Mouse (Mus musculus): ENCODE results near the gene Ric8b. TPM values are rescaled to one million over a fixed set of nuclear protein-coding genes. Genes with fewer than 3 reads are reported as not detected.

Ric8b gene
- total RNA-seq, 2 experiments from 2014 or later, result 46.4 to 64.5 TPM

DNA sequence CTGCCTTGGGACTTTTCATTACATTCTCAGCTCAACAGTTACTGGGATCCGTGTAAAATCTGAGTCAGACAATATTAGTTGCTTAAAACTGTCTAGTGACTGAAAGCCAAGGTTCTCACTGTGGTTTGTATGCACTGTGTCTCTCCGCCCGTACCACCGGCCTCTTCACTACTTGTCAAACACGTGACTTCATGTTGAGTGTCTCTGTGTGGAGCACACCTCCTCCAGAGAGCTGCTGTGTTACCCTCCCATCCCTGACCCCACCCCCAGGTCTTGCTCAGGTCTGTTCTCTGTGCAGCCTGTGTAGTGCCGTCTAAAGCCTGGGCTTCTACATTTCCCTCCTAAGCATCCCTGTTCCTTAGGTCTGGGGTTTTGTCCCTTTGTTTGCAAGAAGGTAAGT, 79.0 kb downstream of the Ric8b start:
- intact Hi-C loops (cut with DNase I), result no loop called here
- no peak for DNase-seq (ENCODE audit: low spot score in 2 of 2)

DNA sequence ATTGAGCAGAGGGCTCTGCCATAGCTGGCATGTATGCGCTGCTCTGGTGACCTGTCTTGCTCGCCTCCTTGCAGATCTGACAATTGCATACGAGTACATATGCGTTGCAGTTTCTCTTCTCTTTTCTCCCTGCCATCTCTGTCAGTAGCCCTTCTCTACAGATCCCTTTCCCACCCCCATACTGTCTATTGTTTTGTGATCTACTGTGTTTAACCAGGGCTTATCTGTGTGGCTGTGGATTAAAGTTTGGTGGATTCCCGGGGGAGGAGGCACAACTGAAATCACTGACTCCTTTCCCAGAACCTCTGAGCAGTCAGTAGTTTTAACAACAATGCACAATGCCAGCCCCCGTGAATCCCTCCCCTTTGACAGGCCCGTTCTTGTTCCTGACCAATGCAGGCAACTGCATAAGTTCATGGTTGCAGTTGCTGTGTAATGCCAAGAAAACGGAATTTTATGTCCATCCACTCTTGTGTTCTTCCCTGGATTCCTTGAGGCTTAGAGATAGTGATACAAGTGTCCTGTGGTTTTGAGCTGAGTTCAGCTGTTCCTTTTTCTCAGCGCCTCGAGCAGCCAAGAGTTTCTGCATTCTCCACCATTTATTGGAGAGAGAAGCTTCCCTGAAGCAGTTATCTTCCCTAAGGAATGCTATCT, 80.3 kb downstream of the Ric8b start:
- intact Hi-C loops (cut with DNase I), result no loop called here
- DNase-seq (ENCODE audit: low spot score in 2 of 2), result no peak

DNA sequence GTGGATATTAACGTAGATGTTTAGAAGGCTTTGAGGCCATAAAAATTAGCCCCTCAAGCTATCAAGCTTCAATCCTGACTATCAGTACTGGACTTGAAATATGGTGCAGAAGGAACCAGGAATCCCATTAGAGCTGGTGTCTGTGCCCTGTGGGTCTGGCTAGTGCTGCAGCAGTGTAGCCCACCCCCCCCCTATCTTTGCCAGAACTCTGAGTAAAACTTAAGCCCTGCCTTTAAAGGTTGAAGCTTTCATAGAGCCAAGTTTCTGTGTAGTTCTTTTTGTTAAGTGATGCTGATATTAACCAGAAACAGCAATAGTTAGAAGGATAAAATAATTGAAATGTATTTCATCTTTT, 80.8 kb downstream of the Ric8b start:
- intact Hi-C loops (cut with DNase I), result no loop called here
- DNase-seq (ENCODE audit: low spot score in 2 of 2), result no peak

DNA sequence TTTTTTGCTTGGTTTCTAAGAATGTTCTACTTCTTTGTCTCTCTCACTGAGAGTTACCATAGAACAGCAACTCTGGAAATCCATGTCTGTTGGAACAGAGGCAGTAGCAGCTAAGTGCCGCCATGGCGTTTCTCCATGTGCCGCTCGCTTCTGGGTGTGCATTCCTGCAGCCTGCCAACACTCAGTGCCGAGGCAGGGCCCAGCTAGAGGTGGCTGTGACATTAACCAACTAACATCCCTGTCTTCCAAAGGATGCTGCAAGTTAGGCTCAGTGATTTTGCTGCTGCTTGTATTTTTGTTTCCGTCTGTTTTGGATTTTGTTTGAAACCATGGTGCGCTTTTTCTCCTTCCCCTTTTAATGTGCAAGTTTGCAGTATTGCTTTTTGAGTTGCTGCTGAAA, 84.5 kb downstream of the Ric8b start:
- intact Hi-C loops (cut with DNase I), result no loop called here

DNA sequence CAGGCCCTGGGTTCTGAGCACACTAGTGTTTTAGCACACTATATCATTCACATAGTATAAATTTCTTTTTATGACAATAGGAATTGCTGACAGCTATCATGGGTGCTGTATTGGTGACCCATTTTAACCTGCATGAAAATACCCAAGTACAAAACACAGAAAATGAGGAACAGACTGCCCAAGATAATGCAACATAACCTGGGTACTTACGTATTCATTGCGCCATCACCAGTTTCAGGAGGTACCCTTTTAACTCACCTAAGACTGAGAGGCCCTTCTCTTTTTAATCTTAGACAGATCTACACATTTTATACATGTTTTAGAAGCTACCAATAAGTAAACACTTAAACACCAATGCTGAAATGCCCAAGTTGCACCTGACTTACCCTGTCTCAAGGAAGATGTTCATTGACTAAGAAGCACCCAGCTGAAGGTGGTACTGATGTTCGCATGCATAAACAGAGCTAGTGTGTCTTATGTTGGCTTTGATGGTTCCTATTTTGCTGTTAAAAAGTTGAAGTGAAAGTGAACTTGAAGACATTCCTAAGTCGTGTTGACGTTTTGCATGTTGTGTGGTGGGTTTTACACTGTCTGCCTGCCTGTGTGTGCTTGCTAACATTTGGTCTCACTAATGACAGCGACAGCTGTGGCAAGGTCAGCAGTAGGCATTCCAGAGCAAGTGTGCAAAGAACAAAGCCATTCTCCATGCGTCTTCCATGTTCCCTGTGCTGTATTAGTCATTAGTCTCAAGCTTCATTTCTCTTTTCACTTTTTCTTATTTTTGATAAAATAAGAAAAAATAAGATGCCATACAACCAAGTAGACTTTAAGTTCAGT, 86.0 kb downstream of the Ric8b start:
- no peak for DNase-seq (ENCODE audit: low spot score in 2 of 2)
- intact Hi-C loops (cut with DNase I), result no loop called here

More for the DNA sequence above, 84.5 kb downstream of the Ric8b start:
- DNase-seq (ENCODE audit: low spot score in 2 of 2), result no peak

DNA sequence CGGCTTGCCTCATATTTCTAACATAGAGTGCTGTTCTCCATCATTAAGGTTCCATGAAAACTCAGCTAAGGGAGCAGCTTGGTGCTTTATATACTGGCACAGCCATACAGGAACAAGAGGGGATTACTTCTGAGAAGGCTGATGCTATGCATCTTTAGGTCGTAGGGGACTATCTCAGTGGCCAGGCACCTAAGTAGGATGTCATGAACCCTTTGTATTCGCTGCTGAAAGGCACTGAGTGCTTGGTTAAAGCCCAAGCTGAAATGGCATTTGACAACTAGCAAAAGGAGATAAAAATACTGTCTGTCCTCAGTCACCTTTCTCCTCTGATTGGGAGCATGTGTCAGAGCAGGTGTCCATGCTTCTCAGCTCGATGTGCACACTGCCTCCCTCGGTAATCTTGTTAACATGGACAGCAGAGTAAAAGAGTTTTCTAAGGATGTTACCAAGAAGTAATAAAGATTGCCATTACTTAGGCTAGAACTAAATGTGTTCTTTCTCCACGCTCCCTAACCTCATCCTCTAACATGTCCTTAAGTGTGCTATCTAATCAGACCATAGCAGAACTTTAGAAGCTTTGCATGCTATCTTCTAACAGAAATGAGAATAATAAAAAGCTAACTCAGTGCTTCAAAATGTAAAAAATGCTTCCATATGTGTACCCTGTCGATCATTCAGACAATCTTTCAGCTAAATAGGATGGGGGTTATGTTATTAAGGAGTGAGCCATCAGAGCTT, 89.3 kb downstream of the Ric8b start:
- intact Hi-C loops (cut with DNase I), result no loop called here
- DNase-seq (ENCODE audit: low spot score in 2 of 2), result no peak

DNA sequence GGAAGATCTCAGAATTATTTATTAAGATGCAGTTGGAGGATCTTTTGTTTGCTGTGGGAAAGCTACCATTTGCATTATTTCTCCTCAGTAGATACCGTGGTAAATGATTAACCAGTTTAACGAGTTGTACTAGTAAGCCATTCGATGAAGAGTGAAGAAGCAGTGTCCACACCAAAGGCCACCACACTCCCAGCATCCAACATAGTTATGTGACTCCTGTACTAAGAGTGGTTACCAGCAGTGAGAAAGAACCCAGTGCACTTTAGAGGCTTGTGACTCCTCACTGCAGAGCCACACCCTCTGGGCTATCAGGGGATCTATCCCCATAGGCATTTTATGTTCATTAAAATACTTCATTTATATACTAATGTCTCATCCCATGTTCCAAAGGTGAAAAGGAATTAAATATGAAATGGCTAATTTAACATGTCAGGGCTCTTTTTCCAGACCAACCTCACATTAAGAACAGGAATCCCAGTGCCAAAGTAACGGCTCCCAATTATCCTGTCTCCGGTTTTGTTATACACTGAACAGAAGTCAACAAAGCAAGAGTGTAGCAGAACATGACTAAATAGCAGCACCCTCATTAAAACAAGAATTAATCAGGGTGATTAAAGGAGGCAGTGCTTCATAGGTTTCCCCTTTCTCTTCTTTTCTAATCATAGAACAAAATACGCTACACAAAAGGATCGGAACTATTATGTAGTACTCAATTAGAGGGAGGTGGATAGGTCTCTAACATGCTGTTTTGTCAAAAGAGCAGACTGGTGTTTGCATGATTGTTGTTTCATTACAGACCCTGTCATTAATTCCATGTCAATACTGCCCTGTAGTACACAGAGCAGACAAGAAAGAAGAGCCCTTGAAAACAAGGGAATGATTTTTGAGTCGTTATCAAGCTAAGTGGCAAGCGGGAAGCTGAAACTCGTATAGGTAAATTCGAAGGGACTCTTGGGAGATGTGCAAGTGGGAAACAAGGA, 90.7 kb downstream of the Ric8b start:
- intact Hi-C loops (cut with DNase I), result no loop called here
- no peak for DNase-seq (ENCODE audit: low spot score in 2 of 2)

DNA sequence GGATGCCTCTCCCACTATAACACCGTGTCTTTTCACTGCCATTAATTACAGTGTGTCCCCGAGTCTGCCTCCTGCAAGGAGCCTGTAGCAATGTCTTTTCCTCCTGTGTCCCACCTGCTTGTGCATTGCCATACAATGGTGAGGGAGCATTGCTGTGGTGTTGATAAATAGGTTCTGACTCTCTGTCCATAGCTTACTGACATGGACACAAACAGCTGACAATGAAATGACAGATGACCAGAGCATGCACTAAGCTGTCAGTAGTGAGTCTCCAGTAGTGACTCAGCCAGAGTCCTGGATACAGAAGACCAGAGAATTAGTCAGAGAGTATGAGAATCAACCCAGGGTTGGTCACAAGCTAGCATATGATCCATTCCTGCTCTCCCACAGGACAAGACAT, 93.7 kb downstream of the Ric8b start:
- DNase-seq (ENCODE audit: low spot score in 2 of 2), result no peak
- intact Hi-C loops (cut with DNase I), result loop anchor here (5.0 kb wide), 1 partner anchor 36 kb away; no protein-coding TSS in a partner anchor

DNA sequence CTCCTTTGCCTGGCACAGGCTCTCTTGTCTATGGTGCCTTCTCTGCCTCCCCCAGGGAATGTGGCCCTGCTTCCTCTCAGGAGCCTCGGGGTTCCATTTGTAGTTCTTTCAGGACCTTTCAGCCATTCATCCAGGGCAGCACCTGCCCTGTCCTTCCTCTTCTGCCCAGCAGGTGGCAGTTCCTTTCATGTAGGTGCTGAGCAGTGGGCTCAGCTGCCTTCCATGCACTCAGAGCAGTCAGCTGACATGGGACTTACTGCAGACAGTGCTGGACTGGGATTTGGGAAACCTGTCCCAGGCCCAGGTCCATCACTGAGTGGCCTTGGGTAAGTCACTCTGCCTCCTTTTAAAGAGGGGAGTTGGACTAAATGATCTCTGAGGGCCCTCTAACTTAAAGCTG, 96.0 kb downstream of the Ric8b start:
- peak in 1 of 2 experiments; percentile 29 for DNase-seq (ENCODE audit: low spot score in 2 of 2)
- intact Hi-C loops (cut with DNase I), result loop anchor here (5.0 kb wide), 1 partner anchor 34 kb away; no protein-coding TSS in a partner anchor

DNA sequence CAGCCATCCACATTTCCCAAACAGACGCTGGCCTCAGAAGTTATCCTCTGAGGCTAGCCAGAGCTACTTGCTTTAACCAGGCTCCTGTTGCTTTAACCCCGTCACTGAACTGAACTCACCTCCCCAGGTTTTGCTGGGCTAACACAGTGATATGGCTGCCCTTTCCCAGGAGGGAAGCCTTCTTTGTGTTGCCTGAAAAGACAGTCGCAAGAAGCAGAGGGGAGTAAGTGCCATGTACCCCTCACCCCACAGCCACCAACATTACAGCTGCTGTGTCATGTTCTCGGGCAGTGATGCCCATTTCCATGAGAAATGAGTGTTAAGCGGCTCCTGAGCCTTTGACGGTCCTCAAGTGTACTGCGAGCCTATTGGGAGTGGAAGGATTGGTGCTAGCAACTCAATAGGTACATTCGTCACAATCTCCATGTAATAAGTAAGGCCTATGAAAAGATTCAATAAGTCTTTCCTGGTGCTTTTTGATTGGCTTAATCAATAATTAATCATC, 96.6 kb downstream of the Ric8b start:
- intact Hi-C loops (cut with DNase I), result loop anchor here (5.0 kb wide), 1 partner anchor 33 kb away; no protein-coding TSS in a partner anchor

DNA sequence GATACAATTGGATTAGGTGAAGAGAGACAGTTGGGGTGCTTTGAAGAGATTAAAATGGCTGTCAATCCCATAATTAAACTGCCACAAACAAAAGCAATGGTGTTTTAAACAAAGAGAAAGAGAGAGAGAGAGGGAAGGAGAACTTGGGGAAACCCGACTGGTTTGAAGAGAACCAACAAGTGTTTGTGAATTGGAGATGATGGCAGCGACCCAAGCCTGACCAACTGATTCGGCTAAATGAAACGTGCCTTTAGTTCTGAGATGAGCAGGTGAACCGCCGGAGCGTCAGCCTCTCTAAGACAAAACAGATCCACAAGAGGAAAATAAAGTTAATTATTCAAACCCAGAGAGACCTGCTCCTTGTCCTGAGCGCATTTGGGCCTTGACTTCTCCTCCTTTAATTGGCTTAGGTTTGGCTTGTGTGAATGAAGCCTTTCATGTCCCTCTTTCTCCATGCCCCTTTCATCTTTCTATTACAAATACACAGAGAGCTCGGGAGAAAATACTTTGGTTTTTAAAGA, 97.1 kb downstream of the Ric8b start:
- intact Hi-C loops (cut with DNase I), result loop anchor here (5.0 kb wide), 1 partner anchor 33 kb away; no protein-coding TSS in a partner anchor
- DNase-seq (ENCODE audit: low spot score in 2 of 2), result no peak

More for the DNA sequence above, 96.6 kb downstream of the Ric8b start:
- no peak for DNase-seq (ENCODE audit: low spot score in 2 of 2)

DNA sequence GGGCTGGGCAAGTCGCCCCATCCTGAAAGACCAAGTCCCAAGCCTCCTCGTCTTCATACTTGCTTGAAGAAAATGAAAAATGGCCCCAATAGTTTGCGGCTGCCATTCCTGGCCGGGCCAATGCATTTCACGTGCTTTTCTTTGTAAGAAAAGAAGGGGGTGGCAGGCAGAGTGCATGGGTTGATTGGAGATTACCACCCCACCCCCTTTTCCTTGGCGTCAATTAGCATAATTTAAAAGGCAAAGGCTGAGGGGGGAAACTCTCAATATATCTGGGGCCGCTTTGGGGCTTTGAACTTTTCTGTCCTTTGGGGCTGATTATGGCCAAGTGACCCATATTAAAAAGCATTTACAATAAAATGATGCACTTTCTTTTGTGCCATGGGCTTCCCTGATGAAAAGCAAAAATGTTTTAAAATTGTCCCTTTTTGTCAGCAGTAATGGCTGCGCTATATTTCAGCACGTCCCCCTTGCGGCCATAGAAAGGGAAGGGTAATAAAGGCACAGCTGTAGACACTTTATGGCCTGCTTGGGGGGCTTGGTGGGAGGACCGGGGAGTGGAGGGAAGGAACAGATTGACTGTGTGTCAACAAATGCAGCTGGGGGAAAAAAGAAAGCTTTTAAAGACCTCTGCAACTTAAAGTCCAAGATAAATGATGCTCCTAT, 105.4 kb downstream of the Ric8b start:
- intact Hi-C loops (cut with DNase I), result no loop called here
- DNase-seq (ENCODE audit: low spot score in 2 of 2), result no peak

DNA sequence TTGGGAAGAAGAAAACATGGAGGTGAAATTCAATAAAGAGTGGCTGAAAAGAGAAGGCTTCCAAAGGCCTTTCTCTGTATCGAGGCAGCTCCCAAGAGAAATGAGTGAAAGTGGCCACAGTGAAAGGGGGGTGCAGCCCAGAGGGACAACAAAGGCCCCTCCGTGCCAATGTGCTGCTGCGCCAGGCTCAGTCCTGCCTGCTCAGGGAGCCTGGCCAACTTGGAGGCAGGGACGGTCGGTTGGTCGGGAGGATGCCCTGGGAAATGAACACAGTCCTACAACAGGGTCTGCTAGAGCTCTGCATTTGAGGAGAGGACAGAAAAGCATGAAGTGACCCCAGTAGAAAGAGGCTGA, 105.9 kb downstream of the Ric8b start:
- no peak for DNase-seq (ENCODE audit: low spot score in 2 of 2)
- intact Hi-C loops (cut with DNase I), result no loop called here

DNA sequence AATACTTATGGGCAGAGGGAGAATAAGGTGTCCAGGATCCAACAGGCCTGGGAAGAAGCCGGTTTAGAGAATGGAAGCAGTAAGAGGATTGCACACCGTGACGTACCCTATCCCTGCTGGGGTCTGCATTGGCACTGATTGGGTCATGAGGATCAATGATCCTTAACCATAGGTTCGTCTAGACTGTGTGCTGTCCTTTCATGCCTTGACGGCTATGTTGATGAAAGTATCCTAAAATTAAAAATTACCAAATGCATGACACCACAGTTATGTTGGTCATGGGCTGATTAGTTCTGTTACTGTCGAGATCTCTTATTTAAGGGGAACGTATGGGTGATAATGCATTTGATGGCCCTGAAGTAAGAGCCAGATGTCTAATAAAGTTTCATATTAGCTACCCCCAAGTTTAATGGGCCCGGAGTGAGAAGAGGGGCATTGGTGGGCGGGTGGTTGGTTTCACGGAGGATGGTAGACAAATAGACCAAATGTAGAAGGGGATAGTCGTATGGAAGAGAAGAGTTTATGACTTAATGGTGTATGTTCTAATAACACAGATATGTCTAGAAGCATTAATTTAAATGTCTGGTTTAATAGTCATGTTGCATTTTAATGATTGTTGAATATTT, 108.5 kb downstream of the Ric8b start:
- DNase-seq (ENCODE audit: low spot score in 2 of 2), result no peak
- intact Hi-C loops (cut with DNase I), result no loop called here

DNA sequence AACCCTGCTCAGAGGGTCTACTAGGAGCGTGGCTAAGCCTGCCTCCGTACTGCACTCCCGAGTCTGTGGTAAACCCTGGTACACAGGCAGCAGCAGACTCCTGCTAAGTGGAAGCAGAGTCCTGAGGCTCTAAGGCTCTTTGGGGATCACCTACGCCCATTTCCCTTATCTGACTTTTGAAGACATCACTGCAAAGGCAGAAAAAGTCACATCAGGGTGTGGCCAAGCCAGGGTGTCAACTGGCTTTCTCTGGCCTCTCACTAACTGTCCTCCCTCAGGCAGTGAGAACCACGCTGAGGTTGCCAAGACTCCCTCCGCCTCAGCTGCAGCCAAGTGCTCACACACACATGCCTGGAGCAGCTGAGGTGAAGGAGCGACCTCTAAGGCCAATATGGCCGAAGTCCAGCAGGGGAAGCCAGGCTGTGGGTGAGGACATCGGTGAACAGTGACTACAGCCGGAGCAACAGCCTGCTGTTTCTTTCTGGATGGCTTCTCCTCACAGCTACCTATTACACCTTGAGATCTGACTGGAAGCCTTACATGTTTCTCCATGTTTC, 110.3 kb downstream of the Ric8b start:
- no peak for DNase-seq (ENCODE audit: low spot score in 2 of 2)
- intact Hi-C loops (cut with DNase I), result no loop called here

DNA sequence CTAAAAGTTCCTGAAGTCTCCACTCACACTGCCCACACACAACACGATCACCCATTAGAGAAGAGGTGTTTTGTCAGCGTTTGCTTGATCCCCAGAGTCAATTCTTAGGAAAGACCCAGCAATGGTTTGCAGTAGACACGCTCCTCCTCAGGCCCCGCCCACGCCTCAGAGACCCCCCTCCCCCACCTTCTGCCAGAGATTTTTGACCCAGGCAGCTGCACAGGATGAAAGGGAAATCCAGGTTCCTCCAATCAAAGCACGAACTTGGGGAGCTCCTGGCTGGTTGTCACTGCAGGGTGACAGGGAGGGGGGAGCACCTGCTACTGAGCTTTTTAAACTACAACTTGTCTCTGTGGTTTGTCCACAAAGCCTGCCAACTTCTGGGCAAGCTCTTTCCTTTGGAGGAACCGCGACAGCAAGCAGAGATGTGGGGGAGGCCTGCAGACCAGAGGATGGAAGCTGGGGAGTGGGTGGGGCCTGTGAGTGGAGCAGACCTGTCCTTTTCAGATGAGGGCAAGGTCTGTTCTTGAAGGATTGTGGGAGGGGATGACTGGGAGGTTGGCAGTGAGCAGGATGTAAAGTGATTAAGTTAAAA, 117.8 kb downstream of the Ric8b start:
- intact Hi-C loops (cut with DNase I), result no loop called here

DNA sequence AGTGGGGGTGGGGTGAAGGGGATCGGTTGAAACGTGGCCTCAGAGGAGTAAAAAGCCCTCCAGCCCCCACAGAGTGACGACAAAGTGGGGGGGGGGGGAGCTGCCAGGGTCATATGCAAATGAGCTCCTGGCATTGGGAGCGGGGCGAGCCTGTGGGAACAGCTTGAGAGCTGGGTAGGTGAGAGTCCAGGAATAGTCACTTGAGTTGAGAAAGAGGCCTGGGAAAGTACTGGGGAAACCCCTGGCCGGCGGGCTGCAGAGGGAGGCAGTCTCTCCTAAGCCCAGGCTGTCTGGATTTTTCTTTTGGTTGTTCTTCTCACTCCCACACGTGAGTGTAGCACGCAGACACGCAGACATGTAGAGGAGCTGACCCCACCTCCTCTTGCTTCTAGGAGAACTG, 120.7 kb downstream of the Ric8b start:
- intact Hi-C loops (cut with DNase I), result no loop called here
- DNase-seq (ENCODE audit: low spot score in 2 of 2), result no peak

More for the DNA sequence above, 117.8 kb downstream of the Ric8b start:
- no peak for DNase-seq (ENCODE audit: low spot score in 2 of 2)
